Mouse (Mus musculus) kidney, postnatal 25 days (tissue): ENCODE data around the gene Olfr921.

Experiments
- DNase-seq, 2 experiments: peaks; one replicate each; pipeline ENCODE4 v3.0.0; 2021; ENCODE audit warnings: mixed read lengths in 2 of 2

The Olfr921 gene

DNA sequence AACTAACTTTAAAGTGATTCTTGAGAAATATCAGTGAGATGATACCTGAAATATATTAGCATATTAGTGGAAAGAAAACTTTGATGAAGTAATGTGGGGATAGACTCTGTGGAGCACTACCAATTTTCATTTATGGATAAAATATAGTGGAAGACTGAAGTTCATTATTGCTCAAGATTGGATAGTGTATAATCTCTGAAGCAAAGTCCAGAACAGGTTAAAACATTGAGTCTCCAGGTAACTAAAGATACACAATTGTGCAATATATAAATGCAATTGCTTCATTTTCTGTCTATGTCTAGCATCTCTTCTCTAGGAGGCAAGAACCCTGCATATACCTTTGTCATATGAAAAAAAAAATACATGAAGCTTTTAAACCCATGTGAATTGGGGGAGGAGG lies at the start of gene Olfr921:
Olfr921 (plus strand) TSS at position 301 of the 400 bp plus-strand sequence.
- DNase-seq, result no peak

DNA sequence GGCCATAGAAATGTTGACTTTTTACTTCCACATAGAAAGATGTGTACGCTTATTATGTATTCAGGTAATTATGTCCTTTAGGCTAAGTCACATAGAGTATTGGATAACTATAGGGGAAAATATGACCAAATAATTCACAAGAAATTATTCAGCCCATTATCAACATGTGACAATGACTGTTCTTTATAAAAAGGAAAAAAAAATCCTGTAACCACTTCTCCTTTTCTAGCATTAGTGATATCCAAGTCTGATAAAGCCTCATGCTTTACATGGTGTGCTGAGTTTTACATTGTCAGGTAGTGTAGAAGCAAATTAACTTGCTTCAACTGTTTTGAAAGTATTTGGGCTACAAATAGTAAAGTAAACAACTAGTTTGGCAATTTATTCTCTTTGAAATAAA lies 48.8 kb upstream of the Olfr921 start:
- no peak for DNase-seq

DNA sequence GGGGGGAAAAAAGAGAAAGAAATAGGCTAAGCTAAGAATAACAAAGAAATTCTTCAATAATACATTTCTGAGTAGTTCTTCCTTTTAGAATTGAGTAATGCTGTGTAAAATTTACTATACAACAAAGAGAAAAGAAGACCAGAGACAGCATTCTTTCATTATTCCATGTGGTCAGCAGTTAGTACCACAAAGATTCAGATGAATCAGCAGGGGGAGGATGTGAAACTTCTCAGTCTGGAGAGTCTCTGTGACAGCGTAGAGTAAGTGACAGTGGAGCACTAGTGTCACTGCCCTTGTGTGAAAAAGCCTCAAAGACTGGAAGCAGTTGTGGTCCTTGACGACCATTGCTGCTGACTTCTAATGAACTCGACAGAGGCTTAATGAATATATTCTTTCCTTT lies 44.6 kb upstream of the Olfr921 start:
- DNase-seq, result no peak

DNA sequence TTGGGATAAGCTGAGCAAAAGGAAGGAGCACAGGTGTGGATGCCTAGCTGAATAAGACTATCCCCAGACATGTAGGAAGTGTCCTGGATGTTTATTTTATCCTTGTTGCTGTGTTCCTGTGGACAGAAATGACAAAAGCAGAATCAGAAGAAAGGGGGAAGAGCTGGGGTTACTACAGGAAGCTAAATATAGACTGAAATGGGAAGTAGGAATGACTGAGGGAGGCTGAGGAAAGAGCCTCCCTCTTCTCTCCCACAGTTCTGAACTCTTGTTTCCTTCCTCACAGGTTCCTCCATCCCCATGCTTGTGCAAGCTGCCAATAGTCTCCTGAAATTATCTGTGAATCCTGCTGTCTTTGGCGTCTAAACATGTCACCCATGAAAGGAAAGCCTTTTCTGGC lies 31.5 kb upstream of the Olfr921 start:
- DNase-seq, result no peak

DNA sequence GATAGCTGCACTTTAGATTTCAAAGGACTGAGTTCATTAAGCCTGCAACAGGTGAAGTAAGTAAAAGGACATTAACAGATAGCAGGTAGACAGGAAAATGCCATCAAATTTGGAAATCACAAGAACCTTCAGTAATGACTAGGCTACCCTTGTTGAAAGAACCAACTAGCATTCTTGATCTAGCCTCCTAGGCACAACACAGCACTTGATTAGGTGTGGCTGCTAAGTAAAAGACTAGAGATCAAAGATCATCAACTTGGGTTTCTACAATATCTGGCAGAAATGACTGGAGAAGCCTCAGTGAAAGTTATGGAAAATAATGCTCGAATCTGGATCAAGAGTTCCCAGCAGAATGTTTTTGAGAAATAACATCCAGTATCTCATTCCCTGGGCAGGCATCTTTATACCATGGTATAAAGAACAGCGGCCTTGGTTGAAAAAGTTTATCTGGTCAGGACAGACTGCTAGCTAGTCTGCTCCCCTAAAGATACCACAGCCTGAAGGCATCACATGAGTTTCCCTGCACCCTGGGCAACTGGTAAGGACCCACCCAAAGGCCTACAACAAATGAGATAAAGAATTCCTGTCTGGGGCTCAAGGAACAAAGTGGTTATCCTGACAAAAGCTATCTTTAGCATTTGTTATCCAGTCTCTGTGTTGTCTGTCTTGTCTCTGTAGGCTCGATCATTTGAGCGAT lies 28.1 kb upstream of the Olfr921 start:
- DNase-seq, result no peak

GRCm38 (mm10) chr9:38751999-38752398 lies 20.9 kb upstream of the Olfr921 start, which contains the start of gene Olfr920:
Gene Olfr920, plus strand, starts transcription at chr9:38752299.
- no peak for DNase-seq

DNA sequence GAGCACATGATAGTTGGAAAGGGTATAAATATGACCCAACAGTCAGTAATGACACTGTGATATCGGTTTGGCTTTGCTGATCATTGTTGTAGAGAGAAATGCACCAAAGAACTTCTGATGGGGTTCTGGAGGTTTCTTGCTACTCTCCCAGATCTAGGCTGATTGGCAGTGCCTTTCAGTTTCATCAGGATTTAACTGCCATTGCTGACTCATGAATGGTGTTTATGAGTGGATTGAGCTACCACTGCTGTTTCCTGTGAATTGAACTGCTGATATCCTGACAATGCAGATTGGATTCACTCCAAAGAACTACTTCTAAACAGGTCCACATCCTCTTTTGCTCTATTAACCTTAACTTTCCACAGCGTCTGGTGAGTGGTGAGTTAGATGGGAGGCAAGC lies 19.8 kb downstream of the Olfr921 start:
- DNase-seq, result no peak

- DNase-seq, result no peak
Measured at GRCm38 (mm10) chr9:38805696-38806095, 32.8 kb downstream of the Olfr921 start.

DNA sequence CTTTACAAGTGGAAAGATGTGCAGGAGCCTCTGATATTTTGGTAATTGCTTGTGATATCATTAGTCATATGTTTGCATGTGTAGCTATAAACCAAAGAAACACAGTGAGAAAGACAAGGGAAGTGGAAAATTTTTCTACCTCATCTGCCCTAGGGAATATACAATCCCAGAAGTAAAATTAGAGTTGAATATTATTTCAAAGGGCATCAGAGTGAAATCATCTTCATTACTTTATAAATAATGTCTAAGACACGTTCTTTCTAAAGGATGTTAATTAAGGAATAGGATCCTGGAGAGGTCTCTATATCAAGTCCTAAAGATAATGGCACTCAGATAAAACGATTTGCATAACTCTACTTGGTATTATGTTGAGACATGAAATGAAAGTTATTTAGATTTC lies 41.4 kb downstream of the Olfr921 start, which contains the start of gene Olfr922:
Olfr922 (plus strand) TSS at position 301 of the 400 bp plus-strand sequence.
- no peak for DNase-seq

DNA sequence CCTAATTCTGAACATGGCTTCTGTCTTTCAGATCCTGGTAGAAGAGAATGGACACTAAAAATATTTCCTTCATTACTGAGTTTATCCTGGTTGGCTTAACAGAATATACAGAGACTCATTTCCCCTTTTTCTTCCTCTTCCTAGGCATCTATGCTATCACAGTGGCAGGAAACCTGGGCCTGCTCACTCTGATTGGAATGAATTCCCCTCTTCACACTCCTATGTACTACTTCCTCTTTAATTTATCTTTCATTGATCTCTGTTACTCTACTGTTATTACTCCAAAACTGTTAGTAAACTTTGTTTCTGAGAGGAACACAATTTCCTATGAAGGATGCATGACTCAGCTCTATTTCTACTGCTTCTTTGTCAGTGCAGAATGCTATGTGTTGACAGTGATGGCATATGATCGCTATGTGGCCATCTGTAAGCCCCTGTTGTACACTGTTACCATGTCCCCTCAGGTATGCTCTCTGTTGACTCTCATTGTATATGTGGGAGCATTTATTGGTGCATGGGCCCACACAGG lies 42.7 kb downstream of the Olfr921 start:
- DNase-seq, result no peak

GRCm38 (mm10) chr9:38826245-38826644 lies 53.4 kb downstream of the Olfr921 start, which contains the start of gene Olfr923:
Gene Olfr923, plus strand, starts transcription at chr9:38826545.
- DNase-seq, result no peak
